Mouse (Mus musculus) bone marrow macrophage, adult 2 months (primary cell): ENCODE measurements around the gene Cog5. TPM values are rescaled to one million over a fixed set of nuclear protein-coding genes. Genes with fewer than 3 reads are reported as not detected.

Source experiments
- H3K27ac ChIP-seq: 2 replicates; pipeline ENCODE4 v1.5.1; 2012; ENCODE audit warnings: low read depth, low read length; ENCODE audit not compliant: insufficient read depth
- H3K4me1 ChIP-seq: 2 replicates; pipeline ENCODE4 v1.6.1; 2012; ENCODE audit warnings: low read length; ENCODE audit not compliant: control insufficient read depth, insufficient read depth
- H3K4me3 ChIP-seq: 2 replicates; pipeline ENCODE4 v1.5.1; 2012; ENCODE audit warnings: mild to moderate bottlenecking, low read length, moderate library complexity; ENCODE audit not compliant: insufficient read depth
- CTCF ChIP-seq: IDR thresholded peaks from 2 replicates; pipeline ENCODE4 v1.5.1; 2012; ENCODE audit warnings: low read depth, mild to moderate bottlenecking, low read length, moderate library complexity
- POLR2A ChIP-seq: IDR thresholded peaks from 2 replicates; pipeline ENCODE4 v1.6.1; 2012; ENCODE audit warnings: mild to moderate bottlenecking, low read depth, low read length, borderline replicate concordance
- polyA plus RNA-seq: library from polyadenylated mRNA; stranded (reverse); fragments of >200 nt; gene quantifications from 2 replicates; pipeline ENCODE4 v1.2.4, GENCODE M21; 2012; ENCODE audit not compliant: missing spikeins, insufficient read depth, insufficient read length

Cog5 gene
- polyA plus RNA-seq, 1 experiment = 36.5 TPM

DNA sequence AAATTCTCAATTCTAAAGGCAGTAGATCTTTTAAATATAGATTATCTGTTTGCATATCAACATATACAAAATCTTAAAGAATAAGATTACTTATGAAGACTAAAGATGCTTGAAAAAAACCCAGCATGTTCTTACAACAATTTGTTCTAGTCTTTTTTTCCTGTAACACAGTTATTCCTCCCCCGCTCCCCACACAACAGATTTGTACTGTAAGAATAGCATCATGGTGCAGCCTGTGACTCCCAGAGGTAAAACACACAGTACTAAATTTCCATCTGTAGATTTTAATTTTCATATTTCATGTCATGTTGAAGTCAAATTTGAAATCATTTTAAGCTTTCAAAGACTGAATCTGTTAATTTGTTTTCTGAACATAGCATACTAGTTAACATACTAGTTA lies 75.5 kb downstream of the Cog5 start:
- H3K4me3 ChIP-seq = no peak overlapping the region
- H3K4me1 ChIP-seq = peaks cover 4% of the 10 kb centered on the region; the same call in 1 of the 2 replicates
- no peak overlapping the region for H3K27ac ChIP-seq
- TF ChIP-seq POLR2A (no peak), CTCF (no peak)

DNA sequence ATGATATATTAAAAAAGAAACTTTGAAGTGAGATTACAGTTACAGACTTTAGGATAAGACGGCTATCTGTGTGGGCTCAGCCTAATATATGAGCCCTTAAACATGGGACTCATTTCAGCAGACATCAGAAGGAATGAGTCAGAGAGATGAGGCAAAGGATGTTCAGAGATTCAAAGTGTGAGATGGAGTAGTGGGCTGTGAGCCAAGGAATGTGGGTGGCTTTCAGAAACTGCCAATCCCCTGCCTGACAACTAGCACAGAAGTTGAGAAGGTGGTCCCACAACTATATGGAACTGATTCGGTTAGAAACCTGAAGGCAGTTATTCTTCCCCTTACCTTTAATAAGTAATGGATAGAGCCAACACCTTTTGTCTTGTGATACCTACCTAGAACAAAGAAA lies 79.9 kb downstream of the Cog5 start:
- no peak overlapping the region for H3K4me3 ChIP-seq

GRCm38 (mm10) chr12:31747301-31747700 lies 92.6 kb downstream of the Cog5 start:
- TF ChIP-seq CTCF (no peak), POLR2A (no peak)
- Histone ChIP-seq H3K4me3 (no peak overlapping the region), H3K4me1 (no peaks in the 10 kb centered on the region), H3K27ac (no peak overlapping the region)

More for the DNA sequence above, 79.9 kb downstream of the Cog5 start:
- no peak for TF ChIP-seq CTCF
- TF ChIP-seq POLR2A = no peak
- peaks cover 4% of the 10 kb centered on the region; the same call in 1 of the 2 replicates for H3K4me1 ChIP-seq
- no peak overlapping the region for H3K27ac ChIP-seq

GRCm38 (mm10) chr12:31749846-31750245 lies 95.2 kb downstream of the Cog5 start:
- no peak overlapping the region for H3K27ac ChIP-seq
- H3K4me3 ChIP-seq = no peak overlapping the region
- TF ChIP-seq CTCF = no peak
- no peak for TF ChIP-seq POLR2A
- no peaks in the 10 kb centered on the region for H3K4me1 ChIP-seq

DNA sequence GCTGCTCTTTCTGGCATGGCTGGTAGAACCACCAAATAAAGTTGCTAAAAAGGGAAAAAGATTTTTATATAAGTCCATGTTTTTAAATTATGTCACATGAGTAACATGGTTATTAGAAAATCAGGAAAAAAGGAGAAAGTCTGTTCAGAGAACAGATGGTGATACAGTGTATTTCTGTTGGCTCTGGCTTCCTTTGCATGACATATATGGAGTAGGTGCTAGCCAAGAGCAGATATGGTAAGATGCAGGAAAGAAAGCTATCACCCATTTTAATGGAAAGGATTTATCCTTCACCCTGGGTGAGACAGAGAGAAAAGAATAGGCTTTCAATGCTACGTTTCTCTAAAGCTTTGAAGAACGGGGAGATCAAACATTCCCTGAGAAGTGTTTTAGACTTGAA lies 99.8 kb downstream of the Cog5 start:
- TF ChIP-seq POLR2A (no peak), CTCF (no peak)
- Histone ChIP-seq H3K4me1 (peaks cover 5% of the 10 kb centered on the region), H3K27ac (no peak overlapping the region), H3K4me3 (no peak overlapping the region)

DNA sequence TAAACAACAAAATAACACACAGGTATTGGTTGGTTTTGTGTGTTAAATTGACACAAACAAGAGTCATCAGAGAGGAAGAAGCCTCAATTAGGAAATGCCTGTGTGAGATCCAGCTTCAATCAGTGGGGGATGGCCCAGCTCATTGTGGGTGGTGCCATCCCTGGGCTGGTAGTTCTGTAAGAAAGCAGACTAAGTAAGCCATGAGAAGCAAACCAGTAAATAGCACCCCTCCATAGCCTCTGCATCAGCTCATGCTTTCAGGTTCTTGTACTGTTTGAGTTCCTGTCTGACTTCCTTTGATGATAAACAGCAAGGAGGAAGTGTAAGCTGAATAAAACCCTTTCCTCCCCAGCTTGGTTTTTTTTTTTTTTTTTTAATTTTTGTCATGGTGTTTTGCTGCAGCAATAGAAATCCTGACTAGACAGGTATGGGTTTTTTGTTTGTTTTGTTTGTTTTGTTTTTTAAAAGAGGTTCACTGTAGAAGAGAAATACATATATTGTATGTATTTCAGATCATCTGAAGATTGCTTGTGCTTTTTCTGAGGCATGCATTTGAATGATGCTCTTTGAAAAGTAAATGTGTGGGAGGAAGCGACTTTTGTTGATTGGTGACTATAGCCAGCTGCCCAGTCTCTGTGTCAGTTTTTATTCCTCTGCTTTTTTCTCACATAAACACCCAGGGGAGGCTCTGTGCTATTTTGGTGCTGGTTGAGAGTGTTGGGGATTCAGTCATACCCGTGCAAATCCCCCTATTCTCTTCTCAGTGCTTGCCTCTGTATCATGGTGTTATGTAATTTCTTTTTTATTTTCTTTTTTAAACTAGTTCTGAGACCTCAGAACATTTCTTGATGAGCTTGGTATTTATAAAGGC lies 101.5 kb downstream of the Cog5 start:
- TF ChIP-seq CTCF = no peak
- TF ChIP-seq POLR2A = no peak
- H3K4me1 ChIP-seq = peaks cover 5% of the 10 kb centered on the region
- no peak overlapping the region for H3K27ac ChIP-seq
- no peak overlapping the region for H3K4me3 ChIP-seq

DNA sequence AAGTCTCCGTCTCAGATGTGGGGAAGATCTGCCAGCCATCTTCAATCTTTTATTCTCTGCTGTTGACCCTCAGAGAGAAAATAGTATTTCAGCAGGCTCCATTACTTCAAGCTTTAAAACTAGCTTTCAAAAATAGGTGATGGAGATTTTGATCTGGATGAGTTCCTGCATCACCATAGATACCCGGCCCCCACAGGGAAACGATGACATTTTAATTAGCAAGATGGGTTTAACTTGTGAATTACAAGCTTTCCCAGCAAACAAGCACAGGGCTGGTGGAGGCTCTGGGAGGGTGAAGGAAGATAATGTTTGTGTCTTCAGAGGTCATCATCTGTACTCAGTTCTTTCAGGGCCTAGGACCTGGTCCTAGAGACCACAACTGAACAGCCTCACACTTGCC lies 118.9 kb downstream of the Cog5 start:
- Histone ChIP-seq H3K4me1 (no peaks in the 10 kb centered on the region), H3K4me3 (no peak overlapping the region), H3K27ac (no peak overlapping the region)
- TF ChIP-seq CTCF (no peak), POLR2A (no peak)

GRCm38 (mm10) chr12:31784291-31784690 lies 129.6 kb downstream of the Cog5 start:
- Histone ChIP-seq H3K4me3 (no peak overlapping the region), H3K4me1 (no peaks in the 10 kb centered on the region), H3K27ac (no peak overlapping the region)
- TF ChIP-seq POLR2A = no peak
- TF ChIP-seq CTCF = no peak

- no peak for TF ChIP-seq POLR2A
- TF ChIP-seq CTCF = no peak
- no peaks in the 10 kb centered on the region for H3K4me1 ChIP-seq
- H3K27ac ChIP-seq = no peak overlapping the region
Measured at GRCm38 (mm10) chr12:31788530-31788929, 133.9 kb downstream of the Cog5 start.

GRCm38 (mm10) chr12:31806410-31807154 lies 151.9 kb downstream of the Cog5 start:
- no peak overlapping the region for H3K27ac ChIP-seq
- no peaks in the 10 kb centered on the region for H3K4me1 ChIP-seq
- H3K4me3 ChIP-seq = no peak overlapping the region
- TF ChIP-seq CTCF (no peak), POLR2A (no peak)

More at GRCm38 (mm10) chr12:31788530-31788929, 133.9 kb downstream of the Cog5 start:
- H3K4me3 ChIP-seq = no peak overlapping the region
